16 mouse cellular contexts compared by ENCODE assay signal in the genomic region with DNA sequence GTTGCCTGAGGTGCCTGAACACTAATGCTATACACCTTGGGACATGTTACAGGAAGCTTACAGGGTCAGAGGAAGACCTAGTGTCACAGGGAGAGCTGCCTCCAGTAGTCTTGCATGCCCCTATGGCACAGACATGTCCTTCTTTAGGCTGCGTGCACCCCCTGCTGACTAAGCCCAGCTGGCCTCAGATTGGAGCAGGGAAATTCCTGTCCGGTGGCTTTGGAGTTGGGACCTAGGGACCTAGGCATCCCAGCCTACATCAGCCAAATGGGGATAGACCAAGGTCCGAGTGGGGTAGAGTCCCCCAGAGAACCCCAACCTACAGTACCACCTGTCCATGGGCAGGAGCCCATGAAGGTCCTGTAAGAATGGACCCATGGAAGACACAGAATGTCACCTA. TPM values are rescaled to one million over a fixed set of nuclear protein-coding genes. Genes with fewer than 3 reads are reported as not detected.
DNase-seq lines count a peak whose midpoint lies in the region; ATAC-seq lines count a peak whose summit lies in the region.
"Had no signal": no experiment of that assay in that cellular context is flagged by ENCODE, and none has a peak within 500 bp of the region (broad histone marks: within the 10 kb centered on the region; RNA-seq: fewer than 3 reads in every experiment).

No protein-coding gene starts in this region.

- no peak overlapping the region for H3K4me3 ChIP-seq in limb, embryonic 11.5 days (ENCODE audit: low read depth, low read length)
- H3K4me3 ChIP-seq in limb, embryonic 10.5 days: no peak overlapping the region
- H3K4me3 ChIP-seq: embryonic facial prominence, embryonic 10.5 days; forebrain, embryonic 15.5 days; heart, embryonic 12.5 days; hindbrain, embryonic 15.5 days had no signal

- no peaks in the 10 kb centered on the region for H3K36me3 ChIP-seq in limb, embryonic 11.5 days (ENCODE audit: control insufficient read depth, insufficient read depth, low read length)
- no peaks in the 10 kb centered on the region for H3K36me3 ChIP-seq in limb, embryonic 10.5 days
- H3K36me3 ChIP-seq: embryonic facial prominence, embryonic 10.5 days; forebrain, embryonic 15.5 days; heart, embryonic 12.5 days had no signal

- no peak overlapping the region for H3K9ac ChIP-seq in limb, embryonic 11.5 days (ENCODE audit: low read length)
- H3K9ac ChIP-seq: forebrain, embryonic 15.5 days; heart, embryonic 12.5 days; hindbrain, embryonic 15.5 days had no signal

- peak; percentile 34 to 60 for DNase-seq in cerebellum, postnatal 25 days
- no peak for DNase-seq in cerebellum, adult 8-10 months
- peak; percentile 18 for DNase-seq in limb, embryonic 11.5 days (ENCODE audit: low spot score)
- no peak for DNase-seq in limb, embryonic 10.5 days (ENCODE audit: low spot score)
- peak; percentile 15 to 57 for DNase-seq in urinary bladder, postnatal 4 days (ENCODE audit: low spot score in 2 of 2)
- DNase-seq in urinary bladder, postnatal 36 days (ENCODE audit: low spot score in 2 of 2): no peak
- DNase-seq: adrenal gland, adult 2 months; adrenal gland, postnatal 25 days; gastrocnemius, postnatal 36 days; heart, adult 18-20 months; heart, postnatal 36 days had no signal

- H3K4me2 ChIP-seq in limb, embryonic 11.5 days (ENCODE audit: low read depth, severe bottlenecking): no peak overlapping the region
- H3K4me2 ChIP-seq: forebrain, embryonic 15.5 days; heart, embryonic 12.5 days; hindbrain, embryonic 15.5 days had no signal

- no peak overlapping the region for H3K27ac ChIP-seq in limb, embryonic 11.5 days (replicated peaks; ENCODE audit: low read depth, low read length)
- no peak overlapping the region for H3K27ac ChIP-seq in limb, embryonic 10.5 days
- H3K27ac ChIP-seq: embryonic facial prominence, embryonic 10.5 days; forebrain, embryonic 15.5 days; hindbrain, embryonic 15.5 days had no signal

- no peaks in the 10 kb centered on the region for H3K4me1 ChIP-seq in limb, embryonic 11.5 days (ENCODE audit: control insufficient read depth, insufficient read depth, low read length)
- no peaks in the 10 kb centered on the region for H3K4me1 ChIP-seq in limb, embryonic 10.5 days
- H3K4me1 ChIP-seq: embryonic facial prominence, embryonic 10.5 days; forebrain, embryonic 15.5 days; heart, embryonic 12.5 days had no signal

- no peak for ATAC-seq in limb, embryonic 11.5 days (ENCODE audit: insufficient number of reproducible peaks, low FRiP score, low TSS enrichment, low read depth)
- ATAC-seq: forebrain, embryonic 15.5 days; intestine, embryonic 16.5 days had no signal

- no peaks in the 10 kb centered on the region for H3K27me3 ChIP-seq in limb, embryonic 11.5 days (ENCODE audit: control insufficient read depth, insufficient read depth, low read length)
- H3K27me3 ChIP-seq in limb, embryonic 10.5 days (ENCODE audit: low read depth, poor library complexity, severe bottlenecking): peaks cover 17% of the 10 kb centered on the region; the same call in 1 of the 2 replicates
- H3K27me3 ChIP-seq: forebrain, embryonic 15.5 days; hindbrain, embryonic 15.5 days had no signal

- 77% methylated on average over 3 of the region's 3 CpGs for WGBS in limb, embryonic 11.5 days
- WGBS in limb, embryonic 10.5 days: 78% methylated on average over 3 of the region's 3 CpGs

- no peaks in the 10 kb centered on the region for H3K9me3 ChIP-seq in limb, embryonic 11.5 days (ENCODE audit: control insufficient read depth, low read length)
- no peaks in the 10 kb centered on the region for H3K9me3 ChIP-seq in limb, embryonic 10.5 days (replicated peaks)
- H3K9me3 ChIP-seq: embryonic facial prominence, embryonic 10.5 days; forebrain, embryonic 15.5 days; heart, embryonic 12.5 days; hindbrain, embryonic 15.5 days had no signal

RNA-seq across cellular contexts. Expression of a gene that starts 56.6 kb away (rescaled TPM):
- polyA plus RNA-seq in limb, embryonic 11.5 days (2014; fragmentation: Nextera tagmentation; extraction: Ambion mirVana): 10.3 and 10.8 TPM in 2 replicates
- polyA plus RNA-seq in limb, embryonic 10.5 days (2016; fragmentation: Nextera tagmentation; extraction: Ambion mirVana): 5.2 and 7.6 TPM in 2 replicates

Comparison
In these comparisons a context has a peak if more than half of its experiments do, and no peak if none do; other contexts are left out.
1. DNase-seq: peak in cerebellum, postnatal 25 days (2 of 2), limb, embryonic 11.5 days (single experiment) and urinary bladder, postnatal 4 days (2 of 2); none in cerebellum, adult 8-10 months (single experiment), limb, embryonic 10.5 days (single experiment) and urinary bladder, postnatal 36 days (0 of 2).